Mouse (Mus musculus) pancreas, adult 10 weeks (tissue): ENCODE data around the gene Olfr836. TPM values are rescaled to one million over a fixed set of nuclear protein-coding genes. Genes with fewer than 3 reads are reported as not detected.

ENCODE experiments used
- polyA plus RNA-seq: library from polyadenylated mRNA; stranded (reverse); fragments of 350-450 nt; fragmentation: Illumina TruSeq; extraction: RNeasy Lipid Tissue Mini Kit (QIAGEN cat#74804); gene quantifications from one replicate; pipeline ENCODE4 v1.2.3, GENCODE M21; 2015; ENCODE audit warnings: low read depth, low replicate concordance; ENCODE audit not compliant: insufficient read depth

Gene Olfr836
- not detected for polyA plus RNA-seq

GRCm38 (mm10) chr9:19120082-19120481, at the start of gene Olfr836:
Olfr836 (plus strand) TSS chr9:19120382.

GRCm38 (mm10) chr9:19136017-19136416, 15.8 kb downstream of the Olfr836 start, which contains the start of gene Olfr837:
Olfr837 (plus strand) TSS chr9:19136317.

Other genes with a start within 250 kb of the Olfr836 start
- gene Olfr830, start 245.7 kb upstream of the Olfr836 start, polyA plus RNA-seq: not detected
- gene Olfr832, start 183.3 kb upstream of the Olfr836 start, polyA plus RNA-seq: not detected
- not detected for gene Olfr834, start 132.4 kb upstream of the Olfr836 start, polyA plus RNA-seq
- not detected for gene Olfr835, start 87.6 kb upstream of the Olfr836 start, polyA plus RNA-seq
- not detected for gene Olfr837, start 15.9 kb downstream of the Olfr836 start, polyA plus RNA-seq
- not detected for gene Olfr839-ps1, start 56.9 kb downstream of the Olfr836 start, polyA plus RNA-seq
- gene Olfr843, start 131.6 kb downstream of the Olfr836 start, polyA plus RNA-seq: not detected
- gene Olfr844, start 196.0 kb downstream of the Olfr836 start, polyA plus RNA-seq: not detected
- not detected for gene Olfr845, start 216.1 kb downstream of the Olfr836 start, polyA plus RNA-seq
- gene Olfr846, start 243.6 kb downstream of the Olfr836 start, polyA plus RNA-seq: not detected